Mouse (Mus musculus): ENCODE measurements around the gene Fam222a.

The Fam222a gene

GRCm38 (mm10) chr5:114567565-114568197 is at the start of gene Fam222a:
Gene Fam222a, plus strand, starts transcription at chr5:114568016.
- no peak for TF ChIP-seq GATA4 (IDR thresholded peaks at IDR 0.05; ENCODE audit: insufficient replicate concordance, low read length)

- no peak for TF ChIP-seq GATA4 (IDR thresholded peaks at IDR 0.05; ENCODE audit: insufficient replicate concordance, low read length)
Measured at GRCm38 (mm10) chr5:114528355-114528754, 39.5 kb upstream of the Fam222a start.

- no peak for TF ChIP-seq GATA4 (IDR thresholded peaks at IDR 0.05; ENCODE audit: insufficient replicate concordance, low read length)
Measured at GRCm38 (mm10) chr5:114530337-114530736, 37.5 kb upstream of the Fam222a start.

- TF ChIP-seq GATA4 (IDR thresholded peaks at IDR 0.05; ENCODE audit: insufficient replicate concordance, low read length) = no peak
Measured at GRCm38 (mm10) chr5:114532055-114532454, 35.8 kb upstream of the Fam222a start.

- no peak for TF ChIP-seq GATA4 (IDR thresholded peaks at IDR 0.05; ENCODE audit: insufficient replicate concordance, low read length)
Measured at GRCm38 (mm10) chr5:114537308-114538020, 30.4 kb upstream of the Fam222a start.

GRCm38 (mm10) chr5:114538021-114538405 is 29.8 kb upstream of the Fam222a start:
- no peak for TF ChIP-seq GATA4 (IDR thresholded peaks at IDR 0.05; ENCODE audit: insufficient replicate concordance, low read length)

GRCm38 (mm10) chr5:114538752-114539151 is 29.1 kb upstream of the Fam222a start:
- no peak for TF ChIP-seq GATA4 (IDR thresholded peaks at IDR 0.05; ENCODE audit: insufficient replicate concordance, low read length)

- TF ChIP-seq GATA4 (IDR thresholded peaks at IDR 0.05; ENCODE audit: insufficient replicate concordance, low read length) = no peak
Measured at GRCm38 (mm10) chr5:114539766-114540165, 28.1 kb upstream of the Fam222a start.

GRCm38 (mm10) chr5:114541656-114542445 is 26.0 kb upstream of the Fam222a start:
- TF ChIP-seq GATA4 (IDR thresholded peaks at IDR 0.05; ENCODE audit: insufficient replicate concordance, low read length) = no peak

- no peak for TF ChIP-seq GATA4 (IDR thresholded peaks at IDR 0.05; ENCODE audit: insufficient replicate concordance, low read length)
Measured at GRCm38 (mm10) chr5:114543656-114544055, 24.2 kb upstream of the Fam222a start.

- TF ChIP-seq GATA4 (IDR thresholded peaks at IDR 0.05; ENCODE audit: insufficient replicate concordance, low read length) = no peak
Measured at GRCm38 (mm10) chr5:114544205-114544604, 23.6 kb upstream of the Fam222a start.

- no peak for TF ChIP-seq GATA4 (IDR thresholded peaks at IDR 0.05; ENCODE audit: insufficient replicate concordance, low read length)
Measured at GRCm38 (mm10) chr5:114545076-114545475, 22.7 kb upstream of the Fam222a start.

- no peak for TF ChIP-seq GATA4 (IDR thresholded peaks at IDR 0.05; ENCODE audit: insufficient replicate concordance, low read length)
Measured at GRCm38 (mm10) chr5:114548976-114549375, 18.8 kb upstream of the Fam222a start.

GRCm38 (mm10) chr5:114549770-114550169 is 18.0 kb upstream of the Fam222a start:
- TF ChIP-seq GATA4 (IDR thresholded peaks at IDR 0.05; ENCODE audit: insufficient replicate concordance, low read length) = no peak

- TF ChIP-seq GATA4 (IDR thresholded peaks at IDR 0.05; ENCODE audit: insufficient replicate concordance, low read length) = no peak
Measured at GRCm38 (mm10) chr5:114550431-114550830, 17.4 kb upstream of the Fam222a start.

All from liver, adult (tissue).